Mouse (Mus musculus) forebrain, embryonic 15.5 days (tissue): Measurements from ENCODE around the gene Selenow. TPM values are rescaled to one million over a fixed set of nuclear protein-coding genes. Genes with fewer than 3 reads are reported as not detected.
A peak's percentile ranks its signal among the peaks of the same experiment; 100 is the strongest.

ENCODE experiments used
- ATAC-seq: fragments of 200-750 bp; cut with Nextera tagmentation; replicated peaks from 2 replicates; pipeline ENCODE4 v1.8.0; 2017; ENCODE audit warnings: mild to moderate bottlenecking, moderate TSS enrichment, moderate library complexity
- H3K27ac ChIP-seq: fragments of 300-500 bp; sonication (generic); replicated peaks from 2 replicates; pipeline ENCODE4 v1.5.1; 2015; ENCODE audit warnings: mild to moderate bottlenecking, inconsistent platforms
- H3K27me3 ChIP-seq: fragments of 300-500 bp; sonication (generic); 2 replicates; pipeline ENCODE4 v1.6.1; 2015; ENCODE audit warnings: inconsistent platforms
- H3K36me3 ChIP-seq: fragments of 300-500 bp; sonication (generic); 2 replicates; pipeline ENCODE4 v1.6.1; 2015; ENCODE audit warnings: mild to moderate bottlenecking, inconsistent platforms
- H3K4me1 ChIP-seq: fragments of 300-500 bp; sonication (generic); 2 replicates; pipeline ENCODE4 v1.6.1; 2015; ENCODE audit warnings: inconsistent platforms
- H3K4me2 ChIP-seq: fragments of 300-500 bp; sonication (generic); replicated peaks from 2 replicates; pipeline ENCODE4 v1.6.1; 2015; ENCODE audit warnings: mild to moderate bottlenecking, inconsistent platforms
- H3K4me3 ChIP-seq: fragments of 300-500 bp; sonication (generic); 2 replicates; pipeline ENCODE4 v1.5.1; 2015; ENCODE audit warnings: mild to moderate bottlenecking, inconsistent platforms
- H3K9ac ChIP-seq: fragments of 300-500 bp; sonication (generic); replicated peaks from 2 replicates; pipeline ENCODE4 v1.6.1; 2015; ENCODE audit warnings: mild to moderate bottlenecking, inconsistent platforms
- H3K9me3 ChIP-seq: fragments of 300-500 bp; sonication (generic); 2 replicates; pipeline ENCODE4 v1.6.1; 2016; ENCODE audit warnings: inconsistent platforms
- WGBS: fragments of 180-500 bp; shearing (Covaris S2); methylation state at CpG from one replicate; pipeline ENCODE4 v1.1.7; 2015; ENCODE audit warnings: mixed read lengths; 5-methylcytosine and 5-hydroxymethylcytosine counted together
- polyA plus RNA-seq: library from polyadenylated mRNA; unstranded; fragments of >200 nt; fragmentation: Nextera tagmentation; extraction: Ambion mirVana; gene quantifications from 2 replicates; pipeline ENCODE4 v1.2.1, GENCODE M21; 2015

Gene Selenow
- polyA plus RNA-seq, 1 experiment from 2014 or later, result 1,503 TPM

DNA sequence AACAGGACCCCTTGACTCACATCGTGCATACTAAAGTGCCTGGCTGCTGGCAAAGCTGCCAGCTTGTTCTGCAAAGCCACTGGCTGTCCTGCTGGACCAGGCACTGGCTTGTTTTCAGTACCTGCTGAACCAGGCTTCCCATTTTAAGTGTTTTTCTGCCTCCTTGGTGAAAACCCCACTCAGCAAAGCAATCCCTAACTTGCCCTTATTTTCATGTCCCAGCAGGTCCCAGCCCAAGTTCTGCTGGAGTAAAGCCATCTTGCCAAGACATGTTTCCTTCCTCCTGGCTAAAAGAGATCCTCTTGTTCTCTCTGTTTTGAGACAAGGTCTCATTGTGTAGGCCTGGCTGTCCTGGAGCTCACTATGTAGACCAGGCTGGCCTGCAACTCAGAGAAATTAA lies 22.1 kb upstream of the Selenow start:
- Histone ChIP-seq H3K4me3 (peak overlapping the region; percentile 92; the same call in 1 of the 2 replicates), H3K4me1 (peaks cover 30% of the 10 kb centered on the region), H3K27ac (no peak overlapping the region), H3K27me3 (no peaks in the 10 kb centered on the region), H3K36me3 (peaks cover 47% of the 10 kb centered on the region), H3K9me3 (no peaks in the 10 kb centered on the region), H3K9ac (no peak overlapping the region), H3K4me2 (no peak overlapping the region)
- ATAC-seq, result no peak
- 97% methylated on average over 1 of the region's 1 CpGs for WGBS

GRCm38 (mm10) chr7:15938621-15939020 lies 16.4 kb upstream of the Selenow start:
- H3K4me2 ChIP-seq, result no peak overlapping the region
- 93% methylated on average over 3 of the region's 3 CpGs for WGBS
- H3K9me3 ChIP-seq, result no peaks in the 10 kb centered on the region
- peaks cover under 1% of the 10 kb centered on the region; the same call in 1 of the 2 replicates for H3K4me1 ChIP-seq
- no peak overlapping the region for H3K4me3 ChIP-seq
- H3K27me3 ChIP-seq, result no peaks in the 10 kb centered on the region
- no peak for ATAC-seq
- no peak overlapping the region for H3K27ac ChIP-seq
- peaks cover 84% of the 10 kb centered on the region for H3K36me3 ChIP-seq
- no peak overlapping the region for H3K9ac ChIP-seq

- Histone ChIP-seq H3K4me3 (no peak overlapping the region), H3K36me3 (peaks cover 75% of the 10 kb centered on the region), H3K4me2 (no peak overlapping the region), H3K27ac (no peak overlapping the region), H3K27me3 (no peaks in the 10 kb centered on the region), H3K9ac (no peak overlapping the region), H3K4me1 (no peaks in the 10 kb centered on the region), H3K9me3 (no peaks in the 10 kb centered on the region)
- ATAC-seq, result no peak
- WGBS, result 89% methylated on average over 5 of the region's 5 CpGs
Measured at GRCm38 (mm10) chr7:15937491-15937890, 15.3 kb upstream of the Selenow start.

GRCm38 (mm10) chr7:15933437-15934359 lies 11.5 kb upstream of the Selenow start:
- H3K27ac ChIP-seq, result no peak overlapping the region
- H3K27me3 ChIP-seq, result no peaks in the 10 kb centered on the region
- 66% methylated on average over 16 of the region's 16 CpGs for WGBS
- no peak for ATAC-seq
- peaks cover 38% of the 10 kb centered on the region for H3K36me3 ChIP-seq
- H3K9ac ChIP-seq, result no peak overlapping the region
- H3K9me3 ChIP-seq, result no peaks in the 10 kb centered on the region
- H3K4me2 ChIP-seq, result no peak overlapping the region
- H3K4me3 ChIP-seq, result no peak overlapping the region
- no peaks in the 10 kb centered on the region for H3K4me1 ChIP-seq

- H3K4me1 ChIP-seq, result no peaks in the 10 kb centered on the region
- no peak overlapping the region for H3K27ac ChIP-seq
- H3K4me2 ChIP-seq, result no peak overlapping the region
- H3K9me3 ChIP-seq, result no peaks in the 10 kb centered on the region
- peaks cover 17% of the 10 kb centered on the region for H3K36me3 ChIP-seq
- no peak for ATAC-seq
- no peak overlapping the region for H3K4me3 ChIP-seq
- H3K27me3 ChIP-seq, result no peaks in the 10 kb centered on the region
- WGBS, result 83% methylated on average over 3 of the region's 3 CpGs
- no peak overlapping the region for H3K9ac ChIP-seq
Measured at GRCm38 (mm10) chr7:15931635-15932034, 9.4 kb upstream of the Selenow start.

DNA sequence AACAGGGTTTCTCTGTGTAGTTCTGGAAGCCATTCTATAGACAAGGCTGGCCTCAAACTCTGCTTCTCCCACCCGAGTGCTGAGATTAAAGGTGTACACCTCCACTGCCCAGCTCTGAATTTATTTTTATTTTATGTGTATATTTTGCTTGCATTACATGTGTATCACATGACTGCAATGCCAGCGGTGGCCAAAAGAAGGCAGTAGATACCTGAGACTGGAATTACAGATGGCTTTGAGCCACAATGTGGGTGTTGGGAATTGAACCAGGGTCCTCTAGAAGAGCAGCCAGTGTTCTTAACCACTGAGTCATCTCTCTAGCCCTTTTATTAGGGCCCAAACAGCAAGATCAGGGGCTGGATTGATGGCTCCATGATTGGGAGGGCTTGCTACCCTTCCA lies 8.3 kb upstream of the Selenow start:
- no peak overlapping the region for H3K4me2 ChIP-seq
- H3K36me3 ChIP-seq, result peaks cover 7% of the 10 kb centered on the region
- no peak for ATAC-seq
- no peaks in the 10 kb centered on the region for H3K4me1 ChIP-seq
- WGBS, result 62% methylated on average over 2 of the region's 2 CpGs
- no peaks in the 10 kb centered on the region for H3K9me3 ChIP-seq
- no peak overlapping the region for H3K9ac ChIP-seq
- H3K27ac ChIP-seq, result no peak overlapping the region
- H3K4me3 ChIP-seq, result no peak overlapping the region
- no peaks in the 10 kb centered on the region for H3K27me3 ChIP-seq

DNA sequence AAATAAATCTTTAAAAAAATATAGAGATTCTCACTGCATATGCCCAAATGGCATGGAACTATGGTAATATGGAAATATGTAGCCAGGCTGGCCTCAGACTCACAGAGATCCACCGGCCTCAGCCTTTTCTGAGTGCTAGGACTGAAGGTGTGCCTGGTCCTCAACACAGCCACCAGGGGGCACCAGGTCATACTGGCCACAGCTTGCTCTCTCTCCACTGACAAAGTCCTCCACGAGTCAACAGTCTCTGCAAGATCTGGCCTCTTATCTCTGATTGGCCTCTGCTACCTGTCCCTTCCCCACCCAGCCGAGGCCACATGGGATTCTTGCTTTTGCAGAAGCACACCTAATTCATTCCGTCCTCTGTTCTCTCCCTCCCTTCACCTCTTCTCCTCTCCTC lies 7.7 kb upstream of the Selenow start:
- no peak overlapping the region for H3K4me3 ChIP-seq
- no peaks in the 10 kb centered on the region for H3K4me1 ChIP-seq
- H3K36me3 ChIP-seq, result peaks cover 1% of the 10 kb centered on the region; the same call in 1 of the 2 replicates
- H3K9ac ChIP-seq, result no peak overlapping the region
- 34% methylated on average over 4 of the region's 4 CpGs for WGBS
- H3K9me3 ChIP-seq, result no peaks in the 10 kb centered on the region
- H3K4me2 ChIP-seq, result no peak overlapping the region
- no peak for ATAC-seq
- H3K27ac ChIP-seq, result no peak overlapping the region
- H3K27me3 ChIP-seq, result no peaks in the 10 kb centered on the region

GRCm38 (mm10) chr7:15921796-15922195 lies 406 bp downstream of the Selenow start:
- H3K4me2 ChIP-seq, result peak overlapping the region; percentile 87
- H3K27ac ChIP-seq, result peak overlapping the region; percentile 84
- no peaks in the 10 kb centered on the region for H3K27me3 ChIP-seq
- H3K4me3 ChIP-seq, result peak overlapping the region; percentile 89
- H3K9me3 ChIP-seq, result no peaks in the 10 kb centered on the region
- peak; percentile 44; the same call in 1 of the 2 replicates for ATAC-seq
- peaks cover 26% of the 10 kb centered on the region for H3K4me1 ChIP-seq
- 0% methylated on average over 10 of the region's 10 CpGs for WGBS
- peaks cover 30% of the 10 kb centered on the region for H3K36me3 ChIP-seq
- peak overlapping the region; percentile 71 for H3K9ac ChIP-seq

DNA sequence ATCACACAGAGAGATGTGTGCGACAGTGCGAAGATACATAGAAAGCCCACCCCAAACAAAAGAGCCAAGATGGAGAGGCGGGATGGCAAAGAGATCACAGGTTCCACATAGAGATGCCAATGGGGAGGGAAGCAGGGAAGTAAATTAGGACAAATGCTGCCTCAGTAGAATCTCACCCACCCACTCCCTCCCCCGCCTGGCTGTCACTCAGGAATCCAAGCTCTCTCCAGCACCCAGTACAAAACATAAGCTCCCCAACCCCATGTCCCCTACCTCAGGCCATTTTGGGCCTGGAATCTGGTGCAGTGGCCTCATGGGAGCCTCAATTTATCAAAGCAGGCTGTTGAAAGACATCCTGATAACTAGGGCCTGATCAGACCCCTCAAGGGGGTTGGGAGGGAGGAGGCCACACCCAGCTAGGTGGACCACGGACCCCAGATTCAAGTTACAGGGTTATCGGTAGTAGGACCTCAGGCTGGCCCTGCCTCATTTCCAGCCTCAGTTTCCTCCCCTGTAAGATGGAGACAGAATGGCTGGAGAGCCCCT lies 1.5 kb downstream of the Selenow start:
- no peaks in the 10 kb centered on the region for H3K9me3 ChIP-seq
- no peaks in the 10 kb centered on the region for H3K27me3 ChIP-seq
- peak overlapping the region; percentile 71 for H3K9ac ChIP-seq
- H3K4me3 ChIP-seq, result peak overlapping the region; percentile 89
- WGBS, result 85% methylated on average over 6 of the region's 6 CpGs
- H3K4me1 ChIP-seq, result peaks cover 26% of the 10 kb centered on the region
- peaks cover 37% of the 10 kb centered on the region for H3K36me3 ChIP-seq
- ATAC-seq, result no peak
- peak overlapping the region; percentile 84; the same call in 1 of the 2 replicates for H3K27ac ChIP-seq
- H3K4me2 ChIP-seq, result peak overlapping the region; percentile 87

DNA sequence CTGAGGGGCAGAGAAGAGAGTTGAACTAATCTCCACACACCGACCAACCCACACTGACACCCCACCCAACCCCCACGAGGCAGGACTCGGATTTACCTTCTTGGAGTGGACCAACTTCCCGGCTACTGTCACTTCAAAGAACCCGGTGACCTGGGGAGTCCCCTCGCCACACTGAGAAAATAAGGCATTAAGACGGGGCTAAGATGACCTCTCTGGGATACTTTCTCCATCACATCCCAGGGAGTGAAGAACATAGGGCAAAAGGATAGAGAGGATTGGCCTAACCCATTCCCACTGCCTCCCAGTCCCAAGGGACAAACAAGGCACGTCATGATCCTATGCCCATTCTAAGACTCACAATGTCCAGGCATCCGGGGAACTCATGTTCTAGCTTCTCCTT lies 2.3 kb downstream of the Selenow start:
- H3K4me1 ChIP-seq, result peaks cover 26% of the 10 kb centered on the region
- WGBS, result 96% methylated on average over 9 of the region's 9 CpGs
- no peaks in the 10 kb centered on the region for H3K9me3 ChIP-seq
- H3K36me3 ChIP-seq, result peaks cover 37% of the 10 kb centered on the region
- H3K4me3 ChIP-seq, result peak overlapping the region; percentile 89
- peak overlapping the region; percentile 87 for H3K4me2 ChIP-seq
- H3K27ac ChIP-seq, result no peak overlapping the region
- 0 out of 2 replicates have a peak overlapping the region, but pooled peaks have one; percentile 71 for H3K9ac ChIP-seq
- H3K27me3 ChIP-seq, result no peaks in the 10 kb centered on the region
- no peak for ATAC-seq

DNA sequence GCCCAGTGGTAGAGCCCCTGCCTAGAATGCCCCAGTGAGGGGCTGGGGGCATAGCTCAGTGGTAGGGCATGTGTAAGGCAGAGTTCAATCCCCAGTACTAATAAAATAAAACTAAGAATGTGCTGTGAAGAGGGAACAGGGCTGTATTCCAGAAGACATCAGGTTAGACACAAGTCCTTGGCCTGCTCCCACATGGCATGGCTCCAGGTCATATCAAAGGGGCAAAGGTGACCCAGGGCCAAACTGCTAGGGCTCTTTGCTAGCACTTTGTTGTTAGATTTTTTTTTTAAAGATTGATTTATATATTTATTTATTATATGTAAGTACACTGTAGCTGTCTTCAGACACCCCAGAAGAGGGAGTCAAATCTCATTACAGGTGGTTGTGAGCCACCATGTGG lies 3.8 kb downstream of the Selenow start:
- no peak for ATAC-seq
- no peaks in the 10 kb centered on the region for H3K9me3 ChIP-seq
- no peak overlapping the region for H3K4me2 ChIP-seq
- H3K4me1 ChIP-seq, result peaks cover 26% of the 10 kb centered on the region
- no peaks in the 10 kb centered on the region for H3K27me3 ChIP-seq
- no peak overlapping the region for H3K4me3 ChIP-seq
- H3K27ac ChIP-seq, result no peak overlapping the region
- peaks cover 37% of the 10 kb centered on the region for H3K36me3 ChIP-seq
- no peak overlapping the region for H3K9ac ChIP-seq

- no peaks in the 10 kb centered on the region for H3K27me3 ChIP-seq
- ATAC-seq, result no peak
- H3K9ac ChIP-seq, result no peak overlapping the region
- no peak overlapping the region for H3K4me2 ChIP-seq
- peaks cover 19% of the 10 kb centered on the region for H3K4me1 ChIP-seq
- no peak overlapping the region for H3K27ac ChIP-seq
- no peaks in the 10 kb centered on the region for H3K9me3 ChIP-seq
- 78% methylated on average over 4 of the region's 4 CpGs for WGBS
- H3K4me3 ChIP-seq, result no peak overlapping the region
- H3K36me3 ChIP-seq, result peaks cover 37% of the 10 kb centered on the region
Measured at GRCm38 (mm10) chr7:15916996-15917395, 5.2 kb downstream of the Selenow start.
